Mouse (Mus musculus) left cerebral cortex, adult 18-20 months (tissue): ENCODE results near the gene Rora. TPM values are rescaled to one million over a fixed set of nuclear protein-coding genes. Genes with fewer than 3 reads are reported as not detected.

ENCODE experiments used
- DNase-seq, 2 experiments: peaks; one replicate each; pipeline ENCODE4 v3.0.0; 2021 to 2022; ENCODE audit warnings: low spot score in 2 of 2, mixed read lengths in 1 of 2
- total RNA-seq, 2 experiments: library from RNA; stranded (reverse); gene quantifications; 2 replicates each; pipeline ENCODE4 v1.2.3; 2021

Rora gene
- total RNA-seq, 2 experiments from 2014 or later = 66.0 to 72.4 TPM

DNA sequence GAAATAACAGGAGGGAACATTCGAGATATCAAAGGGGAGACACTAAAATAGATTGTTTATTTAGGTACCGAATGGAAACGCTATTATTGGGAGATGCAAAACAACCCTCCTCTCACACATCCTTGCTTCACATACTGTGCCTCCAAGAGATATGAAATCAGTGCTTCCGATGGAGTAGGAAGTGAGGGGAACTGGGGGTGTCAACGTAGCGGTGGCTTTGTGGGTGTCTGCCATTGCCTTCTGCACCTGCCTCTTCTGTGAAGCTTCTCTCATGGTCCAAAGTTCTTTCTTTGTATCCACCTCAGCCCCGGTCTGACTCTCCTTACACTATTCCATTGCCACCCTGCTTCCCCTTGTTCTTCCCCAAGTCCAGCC lies 472.2 kb downstream of the Rora start:
- DNase-seq = no peak

- DNase-seq = no peak
These were observed 473.0 kb downstream of the Rora start for GRCm38 (mm10) chr9:69126595-69126994.

DNA sequence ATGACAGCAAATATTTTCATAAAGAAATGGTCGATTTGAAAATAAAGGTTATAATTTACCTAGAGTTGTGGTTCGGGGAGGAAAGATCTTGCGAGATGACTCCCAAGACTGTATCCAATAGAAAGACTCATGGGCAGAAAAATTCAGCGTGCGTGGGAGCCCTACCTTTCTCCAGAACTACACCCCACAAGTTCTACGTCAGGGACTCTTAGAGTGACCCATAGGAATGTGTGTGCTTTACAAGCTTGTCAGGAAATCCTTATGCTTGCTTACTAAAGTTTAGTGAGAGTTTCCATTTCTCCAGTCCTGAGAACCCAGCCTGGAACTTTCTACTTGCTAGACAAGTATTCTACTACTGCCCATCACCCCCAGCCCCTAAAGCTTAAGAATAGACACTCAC lies 474.7 kb downstream of the Rora start:
- DNase-seq = no peak

DNA sequence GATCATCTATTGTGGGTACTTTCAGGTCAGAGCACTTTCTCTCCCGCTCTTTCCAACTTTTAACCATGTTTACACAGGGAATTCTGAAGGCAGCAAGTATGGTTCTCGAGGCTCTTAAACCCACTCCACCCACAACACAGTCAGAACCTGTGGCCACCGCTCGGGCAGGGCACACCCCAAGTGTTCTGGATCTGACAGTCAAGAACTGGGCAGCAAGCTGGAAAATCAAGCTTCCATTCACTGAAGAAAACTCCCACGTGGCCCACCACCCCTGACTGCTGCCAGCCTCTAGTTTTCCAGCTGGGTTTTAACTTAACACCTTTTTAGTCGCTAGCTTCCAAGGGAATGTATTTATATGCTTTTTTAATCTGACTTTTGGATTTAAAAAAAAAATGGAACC lies 479.4 kb downstream of the Rora start:
- DNase-seq = no peak

DNA sequence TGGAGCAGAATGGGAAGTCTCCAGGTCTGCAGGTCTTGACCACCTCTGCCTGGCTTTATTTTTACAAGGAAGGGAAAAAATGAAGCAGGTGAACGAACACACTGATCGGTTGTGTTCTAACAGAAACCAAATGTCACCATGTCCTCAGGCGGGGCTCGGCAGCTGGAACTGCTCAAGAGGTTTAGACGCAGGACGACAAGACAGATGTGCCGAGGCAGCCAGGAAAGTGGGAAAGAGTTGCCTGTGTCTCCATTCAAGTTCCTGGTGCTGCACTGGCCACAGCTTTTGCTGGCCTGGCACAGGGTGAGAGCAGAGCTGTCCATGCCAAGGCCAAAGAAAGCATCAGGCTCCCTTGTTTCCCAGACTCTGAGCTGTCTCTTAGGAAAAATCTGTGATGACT lies 480.1 kb downstream of the Rora start:
- DNase-seq = no peak

GRCm38 (mm10) chr9:69134604-69135003 lies 481.0 kb downstream of the Rora start:
- no peak for DNase-seq

DNA sequence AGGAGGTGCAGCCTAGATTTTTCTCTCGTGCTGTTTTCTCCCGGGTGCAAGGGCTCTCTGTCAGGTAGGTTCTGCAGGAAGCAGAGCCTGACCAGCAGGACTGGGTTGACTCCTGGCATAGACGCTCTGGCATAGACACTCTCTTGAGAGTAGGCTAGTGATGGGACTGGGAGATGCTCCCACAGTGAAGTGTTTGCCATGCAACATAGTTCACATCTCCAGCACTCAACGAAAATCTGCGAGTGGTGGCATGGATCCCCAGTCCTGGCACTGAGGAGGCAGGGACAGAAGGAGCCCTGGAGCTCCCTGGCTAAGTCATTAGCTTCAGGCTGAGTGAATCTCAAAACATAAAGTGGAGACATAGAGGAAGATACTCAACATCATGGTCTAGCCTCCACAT lies 483.2 kb downstream of the Rora start:
- DNase-seq = no peak

- DNase-seq = no peak
These were observed 483.8 kb downstream of the Rora start for GRCm38 (mm10) chr9:69137398-69137797.

DNA sequence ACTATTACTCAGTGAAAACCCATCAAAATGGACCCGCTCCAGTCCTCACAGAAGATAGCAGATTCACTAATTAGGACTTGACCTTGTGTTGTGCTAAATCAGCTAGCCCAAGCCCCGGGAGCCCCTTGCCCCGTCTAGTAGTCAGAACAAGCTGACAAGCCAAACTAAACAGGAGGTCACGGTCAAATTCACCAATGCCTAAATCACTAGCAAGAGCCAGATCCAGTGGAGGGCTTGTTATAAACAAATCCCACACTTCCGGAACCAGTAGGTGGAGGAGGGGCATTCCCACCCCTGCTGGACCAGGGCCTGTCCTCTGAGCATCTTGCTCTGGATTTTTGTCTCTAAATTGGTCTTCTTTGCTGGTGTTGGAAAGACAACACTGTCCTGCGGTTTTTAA lies 486.6 kb downstream of the Rora start:
- no peak for DNase-seq

DNA sequence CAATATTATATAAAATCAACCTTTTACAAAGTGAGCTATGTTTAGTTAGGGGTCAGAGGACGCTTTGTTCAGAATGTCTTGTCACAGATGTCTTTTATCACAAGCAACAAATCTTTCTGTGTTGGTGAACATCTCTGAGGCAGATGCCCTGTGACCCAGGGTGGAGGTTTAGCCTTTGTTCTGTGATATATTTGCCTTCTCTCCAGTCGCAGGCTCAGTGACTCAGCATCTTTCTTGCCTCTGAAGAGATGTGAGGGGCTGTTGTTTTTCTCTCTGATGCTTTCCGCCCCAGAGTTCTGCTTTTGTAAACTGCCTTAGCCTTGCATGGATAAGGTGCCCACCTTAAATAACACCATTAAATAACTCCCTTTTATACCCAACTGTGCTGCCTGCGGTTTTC lies 488.3 kb downstream of the Rora start:
- no peak for DNase-seq

DNA sequence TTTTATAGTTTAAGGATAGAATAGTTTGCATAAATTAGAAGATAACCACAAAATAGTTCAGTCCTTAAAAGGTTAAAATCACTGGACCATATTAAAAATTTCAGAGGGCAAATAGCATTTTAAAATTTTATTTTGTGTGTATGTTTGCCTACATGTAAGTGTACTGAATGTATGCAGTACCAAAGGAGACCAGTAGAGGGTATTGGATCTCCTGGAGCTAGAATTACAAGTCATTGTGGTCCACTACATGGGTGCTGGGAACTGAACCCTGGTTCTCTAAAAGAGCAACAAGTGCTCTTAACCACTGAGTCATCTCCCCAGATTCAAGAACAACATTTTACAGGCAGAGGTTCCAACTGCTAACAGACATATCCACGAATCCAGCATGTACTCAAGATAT lies 493.4 kb downstream of the Rora start:
- no peak for DNase-seq

- DNase-seq = peak in 1 of 2 experiments; percentile 18
These were observed 496.6 kb downstream of the Rora start for GRCm38 (mm10) chr9:69150224-69150623.

- no peak for DNase-seq
These were observed 501.1 kb downstream of the Rora start for GRCm38 (mm10) chr9:69154684-69155083.

GRCm38 (mm10) chr9:69155836-69156595 lies 502.4 kb downstream of the Rora start:
- no peak for DNase-seq

DNA sequence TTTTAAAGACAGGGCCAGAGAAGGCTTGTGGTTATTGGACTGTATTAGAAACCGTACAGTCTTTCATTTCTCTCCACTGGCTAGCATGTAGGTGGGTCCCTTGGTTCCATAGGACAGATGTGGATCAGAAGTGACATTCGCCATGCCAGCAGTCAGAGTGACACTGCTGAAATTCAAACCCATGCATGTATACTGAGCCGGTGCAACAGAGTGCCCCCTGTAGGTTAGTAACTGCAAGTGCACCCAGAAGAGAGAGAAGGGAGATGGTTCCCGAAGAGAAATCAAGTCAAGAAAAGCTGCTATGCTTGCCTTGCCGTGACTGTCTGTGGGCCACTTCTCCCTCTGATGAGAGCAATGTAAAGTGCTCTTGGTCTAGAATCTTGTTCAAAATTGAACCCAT lies 507.2 kb downstream of the Rora start:
- DNase-seq = no peak

- peak in 1 of 2 experiments; percentile 8 for DNase-seq
These were observed 511.1 kb downstream of the Rora start for GRCm38 (mm10) chr9:69164653-69165052.

DNA sequence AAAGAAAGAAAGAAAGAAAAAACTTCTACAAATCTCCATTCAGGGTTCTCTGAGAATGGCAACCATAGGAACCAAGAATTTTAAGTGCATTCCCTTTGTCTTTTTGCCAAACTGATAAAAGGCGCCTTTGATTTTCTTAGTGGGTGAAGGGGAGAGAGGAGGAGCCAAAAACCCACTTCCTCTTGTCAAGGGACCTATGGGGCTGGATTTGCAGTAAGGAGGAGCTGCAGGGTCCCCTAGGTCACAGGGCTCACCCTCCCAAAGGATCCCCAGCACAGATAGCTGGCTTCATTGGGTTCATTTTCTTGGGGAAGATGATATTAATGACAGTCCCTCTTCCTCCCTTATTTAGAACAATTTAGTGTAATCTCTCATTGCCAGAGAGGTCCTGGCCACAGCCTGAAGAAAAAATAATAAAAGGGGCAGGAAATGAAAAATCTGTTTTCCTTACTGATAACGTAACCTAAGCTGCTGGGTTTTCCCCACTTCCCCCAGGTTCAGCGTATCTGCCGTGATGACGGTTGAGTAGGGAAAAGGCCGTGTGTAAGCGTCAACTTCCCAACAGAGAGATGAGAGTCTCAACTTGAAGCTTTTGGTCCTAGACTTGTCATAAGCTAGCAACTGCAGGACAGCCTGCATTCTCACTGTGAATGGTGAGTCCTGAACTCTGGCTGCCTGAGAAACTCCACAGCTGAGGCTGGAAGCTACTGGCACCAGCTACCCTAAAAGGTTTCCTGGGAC lies 511.7 kb downstream of the Rora start:
- DNase-seq = no peak

DNA sequence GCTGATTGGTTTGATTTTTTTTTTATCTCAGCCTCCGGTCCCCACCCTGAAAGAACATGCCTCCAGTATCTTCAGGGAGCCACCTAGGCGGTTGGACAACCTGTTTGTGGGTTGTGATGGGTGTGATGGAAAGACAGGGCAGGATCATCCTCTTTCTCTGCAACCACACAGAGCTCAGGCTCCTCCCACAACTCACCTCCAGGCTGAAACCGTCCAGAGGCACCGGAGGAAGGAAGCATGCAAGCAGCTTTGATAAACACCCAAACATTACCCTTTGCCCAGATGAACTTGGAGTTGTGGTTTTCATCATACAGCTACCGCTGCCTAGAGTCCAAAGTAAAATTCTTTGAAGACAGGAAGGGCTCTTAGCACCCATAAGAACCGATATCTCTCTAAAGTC lies 520.5 kb downstream of the Rora start:
- DNase-seq = no peak

DNA sequence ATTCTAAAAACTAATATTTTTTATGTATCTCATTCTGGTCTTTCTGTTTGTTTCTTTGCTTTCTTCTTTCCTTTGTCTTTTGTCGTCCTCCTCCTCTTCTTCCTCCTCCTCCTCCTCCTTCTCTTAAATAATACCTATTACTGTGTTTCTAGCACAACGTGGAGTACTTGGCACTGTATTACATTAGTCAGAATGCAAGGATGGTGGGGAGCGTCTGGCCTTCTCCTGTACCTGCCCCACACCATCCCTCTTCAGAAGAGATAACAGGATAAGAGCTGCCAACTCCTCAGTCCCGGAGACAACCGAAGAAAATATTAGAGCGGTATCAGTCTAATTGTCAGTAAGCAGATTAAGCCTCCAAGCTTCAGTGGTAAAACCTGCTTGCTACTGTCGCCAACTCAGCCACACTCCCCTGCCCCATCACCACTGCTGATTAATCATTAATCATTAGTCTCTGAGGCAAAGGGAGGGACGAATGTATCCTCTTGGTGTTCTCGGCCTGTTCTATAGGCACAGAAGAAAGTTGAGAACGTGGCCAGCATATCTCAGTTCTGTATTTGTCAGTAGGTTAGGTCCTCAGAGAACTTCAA lies 521.0 kb downstream of the Rora start:
- no peak for DNase-seq

GRCm38 (mm10) chr9:69176988-69177387 lies 523.4 kb downstream of the Rora start:
- no peak for DNase-seq

DNA sequence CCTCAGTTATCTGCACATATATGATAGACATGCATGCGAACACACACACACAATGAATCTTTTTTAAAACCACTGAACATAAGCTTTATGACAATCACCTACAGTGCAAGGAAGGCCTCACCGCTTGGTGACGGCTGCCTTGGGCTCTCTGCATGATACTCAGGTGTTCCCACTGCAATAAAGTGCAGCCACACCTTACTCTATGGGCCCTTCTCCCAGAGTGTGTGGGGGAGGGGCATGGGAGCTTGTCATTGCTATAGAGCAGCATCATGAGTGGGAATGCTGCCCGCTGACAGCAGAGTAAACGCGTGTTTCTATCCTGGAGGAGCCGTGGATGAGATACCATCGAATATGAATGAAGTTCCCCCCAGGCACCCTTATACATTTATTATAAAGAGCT lies 525.6 kb downstream of the Rora start:
- DNase-seq = no peak

DNA sequence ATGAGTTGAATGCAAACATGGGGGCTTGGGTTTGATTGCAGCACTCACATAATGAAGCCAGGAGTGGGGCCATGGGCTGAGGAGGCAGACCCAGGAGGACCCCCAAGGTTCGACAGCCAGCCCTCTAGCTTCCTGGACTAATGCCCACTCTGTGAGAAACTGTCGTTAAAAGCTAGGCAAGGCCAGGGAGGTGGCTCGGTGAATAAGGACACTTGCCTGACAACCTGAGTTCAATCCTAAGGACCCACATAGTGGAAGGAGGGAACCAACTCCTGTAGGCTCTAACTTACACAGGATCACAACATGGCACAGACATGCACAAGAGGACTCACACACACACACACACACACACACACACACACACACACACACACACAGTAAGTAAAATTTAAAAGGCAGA lies 527.4 kb downstream of the Rora start:
- DNase-seq = no peak
